Mouse (Mus musculus): ENCODE measurements around the gene Bcl2l14. TPM values are rescaled to one million over a fixed set of nuclear protein-coding genes. Genes with fewer than 3 reads are reported as not detected.
A peak's percentile ranks its signal among the peaks of the same experiment; 100 is the strongest.

Bcl2l14 gene
- polyA plus RNA-seq, 1 experiment from 2014 or later: 0.22 TPM

DNA sequence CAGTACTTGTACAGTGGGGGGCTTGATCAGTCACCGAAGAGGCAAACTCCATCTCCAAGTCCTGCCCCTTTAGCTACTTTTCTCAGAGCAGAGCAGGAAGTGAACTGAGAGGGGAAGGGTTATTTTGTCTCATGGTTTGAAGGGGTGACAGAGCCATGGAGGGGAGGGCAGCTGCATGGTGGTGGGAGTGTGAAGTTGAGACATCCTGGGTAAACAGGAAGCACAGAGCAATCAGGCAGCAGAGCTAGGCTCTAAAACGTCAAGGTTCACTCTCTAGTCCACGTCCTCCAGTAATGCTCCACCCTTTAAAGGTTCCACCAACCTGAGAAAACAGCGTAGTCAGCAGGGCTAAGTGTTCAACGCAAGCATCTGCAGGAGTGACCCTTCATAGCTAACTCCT is 40.8 kb downstream of the Bcl2l14 start:
- Histone ChIP-seq H3K4me1 (peaks cover 26% of the 10 kb centered on the region), H3K9me3 (no peaks in the 10 kb centered on the region), H3K4me3 (no peak overlapping the region), H3K27ac (no peak overlapping the region), H3K27me3 (ENCODE audit: poor library complexity, severe bottlenecking) (no peaks in the 10 kb centered on the region), H3K36me3 (replicated peaks) (no peaks in the 10 kb centered on the region)
- no peak for DNase-seq (ENCODE audit: extremely low spot score, low spot score)
- 85% methylated on average over 5 of the region's 5 CpGs for WGBS

DNA sequence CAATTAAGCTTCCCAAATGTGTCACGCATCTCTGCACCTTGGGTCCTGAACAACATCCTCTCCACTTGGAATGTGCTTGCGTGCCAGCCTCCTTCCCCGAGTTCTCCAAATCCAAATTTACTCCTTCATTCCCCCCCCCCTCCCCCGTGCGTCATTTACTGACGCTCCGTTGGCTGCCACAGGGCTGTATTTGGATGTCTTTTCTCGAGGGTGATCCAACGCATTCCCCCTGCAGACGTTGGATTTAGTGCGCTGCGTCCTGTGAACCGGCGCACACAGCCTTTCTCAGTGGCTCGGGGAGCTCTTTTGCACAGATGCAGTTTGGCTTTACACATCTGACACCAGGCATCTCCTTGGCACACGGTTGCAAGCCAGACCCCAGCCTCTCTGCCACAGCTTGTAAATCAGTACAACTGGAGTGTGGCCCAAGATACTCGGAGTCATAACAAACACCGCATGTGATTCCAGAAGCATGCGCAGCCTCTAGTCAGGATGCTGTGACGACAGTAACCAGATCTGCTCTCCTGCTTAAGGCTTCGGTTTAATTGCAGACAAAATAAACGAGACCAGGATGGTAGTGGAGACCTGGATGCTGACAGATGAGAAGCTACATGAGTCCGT is 43.4 kb downstream of the Bcl2l14 start:
- H3K36me3 ChIP-seq (replicated peaks): no peaks in the 10 kb centered on the region
- peak overlapping the region; percentile 39 for H3K4me3 ChIP-seq
- H3K9me3 ChIP-seq: no peaks in the 10 kb centered on the region
- peak overlapping the region; percentile 65 for H3K27ac ChIP-seq
- WGBS: 23% methylated on average over 23 of the region's 23 CpGs
- DNase-seq (ENCODE audit: extremely low spot score, low spot score): peak; percentile 27
- peaks cover 26% of the 10 kb centered on the region for H3K4me1 ChIP-seq
- H3K27me3 ChIP-seq (ENCODE audit: poor library complexity, severe bottlenecking): no peaks in the 10 kb centered on the region

DNA sequence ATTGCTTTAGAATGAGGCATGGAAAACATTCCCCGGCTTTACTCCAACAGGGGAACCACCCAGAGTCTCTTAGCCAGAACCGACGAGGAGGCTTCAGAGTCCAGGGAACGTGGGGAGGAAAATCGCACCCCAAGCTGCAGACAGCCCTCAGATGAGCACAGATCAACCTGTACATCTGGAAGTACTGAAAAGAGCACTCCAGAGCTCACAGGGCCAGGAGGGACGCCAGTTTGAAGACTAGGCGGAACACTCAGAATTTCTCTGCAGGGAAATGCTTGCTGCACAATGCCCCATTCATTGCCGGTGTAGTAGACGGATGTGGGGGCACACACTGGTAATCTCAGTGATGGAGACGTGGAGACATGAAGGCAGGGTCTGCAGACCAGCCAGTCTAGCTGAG is 43.9 kb downstream of the Bcl2l14 start:
- H3K36me3 ChIP-seq (replicated peaks): peaks cover 5% of the 10 kb centered on the region
- H3K9me3 ChIP-seq: no peaks in the 10 kb centered on the region; the same call in 1 of the 2 replicates
- 34% methylated on average over 10 of the region's 10 CpGs for whole genome bisulfite sequencing
- peak; percentile 20 for DNase-seq (ENCODE audit: extremely low spot score, low spot score)
- H3K4me1 ChIP-seq: peaks cover 26% of the 10 kb centered on the region
- H3K27me3 ChIP-seq (ENCODE audit: poor library complexity, severe bottlenecking): no peaks in the 10 kb centered on the region
- H3K27ac ChIP-seq: peak overlapping the region; percentile 65
- H3K4me3 ChIP-seq: peak overlapping the region; percentile 39

- no peak for DNase-seq (ENCODE audit: extremely low spot score, low spot score)
- Histone ChIP-seq H3K27me3 (ENCODE audit: poor library complexity, severe bottlenecking) (no peaks in the 10 kb centered on the region), H3K4me3 (no peak overlapping the region), H3K4me1 (peaks cover 26% of the 10 kb centered on the region), H3K27ac (no peak overlapping the region), H3K36me3 (replicated peaks) (peaks cover 21% of the 10 kb centered on the region), H3K9me3 (no peaks in the 10 kb centered on the region; the same call in 1 of the 2 replicates)
- WGBS: 96% methylated on average over 3 of the region's 3 CpGs
These were observed 45.6 kb downstream of the Bcl2l14 start for GRCm38 (mm10) chr6:134441716-134442115.

- Histone ChIP-seq H3K27ac (no peak overlapping the region), H3K9me3 (no peaks in the 10 kb centered on the region; the same call in 1 of the 2 replicates), H3K36me3 (replicated peaks) (peaks cover 26% of the 10 kb centered on the region), H3K4me1 (peaks cover 26% of the 10 kb centered on the region), H3K4me3 (no peak overlapping the region), H3K27me3 (ENCODE audit: poor library complexity, severe bottlenecking) (no peaks in the 10 kb centered on the region)
- WGBS: 93% methylated on average over 5 of the region's 5 CpGs
- no peak for DNase-seq (ENCODE audit: extremely low spot score, low spot score)
These were observed 46.1 kb downstream of the Bcl2l14 start for GRCm38 (mm10) chr6:134442219-134442618.

- H3K4me3 ChIP-seq: no peak overlapping the region
- H3K9me3 ChIP-seq: no peaks in the 10 kb centered on the region; the same call in 1 of the 2 replicates
- no peak for DNase-seq (ENCODE audit: extremely low spot score, low spot score)
- peaks cover 24% of the 10 kb centered on the region for H3K4me1 ChIP-seq
- no peak overlapping the region for H3K27ac ChIP-seq
- WGBS: 85% methylated on average over 9 of the region's 9 CpGs
- peaks cover 30% of the 10 kb centered on the region for H3K36me3 ChIP-seq (replicated peaks)
- no peaks in the 10 kb centered on the region for H3K27me3 ChIP-seq (ENCODE audit: poor library complexity, severe bottlenecking)
These were observed 47.2 kb downstream of the Bcl2l14 start for GRCm38 (mm10) chr6:134443198-134443904.

DNA sequence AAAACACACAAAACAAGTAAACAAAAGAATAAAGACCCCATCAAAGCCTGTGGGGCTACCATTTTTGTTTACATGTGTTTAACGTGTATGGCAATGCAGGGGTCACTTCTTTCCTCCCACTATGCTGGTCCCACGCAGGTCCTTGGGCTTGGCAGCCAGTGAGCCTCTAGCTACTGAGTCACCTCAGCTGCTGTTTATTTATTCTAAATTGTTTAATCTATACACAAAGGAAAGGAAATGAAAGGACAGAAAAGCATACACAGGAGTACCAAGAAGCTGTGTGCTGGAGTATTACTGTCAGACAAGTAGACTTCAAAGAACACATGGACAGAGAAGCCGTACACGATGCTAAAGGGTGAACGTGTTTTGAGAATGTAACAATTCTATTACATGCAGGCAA is 47.8 kb downstream of the Bcl2l14 start:
- Histone ChIP-seq H3K36me3 (replicated peaks) (peaks cover 35% of the 10 kb centered on the region), H3K4me1 (peaks cover 23% of the 10 kb centered on the region), H3K27ac (no peak overlapping the region), H3K9me3 (no peaks in the 10 kb centered on the region; the same call in 1 of the 2 replicates), H3K27me3 (ENCODE audit: poor library complexity, severe bottlenecking) (no peaks in the 10 kb centered on the region), H3K4me3 (no peak overlapping the region)
- no peak for DNase-seq (ENCODE audit: extremely low spot score, low spot score)
- WGBS: 89% methylated on average over 5 of the region's 5 CpGs

- WGBS: 94% methylated on average over 12 of the region's 12 CpGs
- Histone ChIP-seq H3K4me3 (no peak overlapping the region), H3K4me1 (peaks cover 8% of the 10 kb centered on the region; the same call in 1 of the 2 replicates), H3K9me3 (no peaks in the 10 kb centered on the region; the same call in 1 of the 2 replicates), H3K27ac (no peak overlapping the region), H3K36me3 (replicated peaks) (peaks cover 79% of the 10 kb centered on the region), H3K27me3 (ENCODE audit: poor library complexity, severe bottlenecking) (no peaks in the 10 kb centered on the region)
- DNase-seq (ENCODE audit: extremely low spot score, low spot score): no peak
These were observed 52.3 kb downstream of the Bcl2l14 start for GRCm38 (mm10) chr6:134448451-134448850.

DNA sequence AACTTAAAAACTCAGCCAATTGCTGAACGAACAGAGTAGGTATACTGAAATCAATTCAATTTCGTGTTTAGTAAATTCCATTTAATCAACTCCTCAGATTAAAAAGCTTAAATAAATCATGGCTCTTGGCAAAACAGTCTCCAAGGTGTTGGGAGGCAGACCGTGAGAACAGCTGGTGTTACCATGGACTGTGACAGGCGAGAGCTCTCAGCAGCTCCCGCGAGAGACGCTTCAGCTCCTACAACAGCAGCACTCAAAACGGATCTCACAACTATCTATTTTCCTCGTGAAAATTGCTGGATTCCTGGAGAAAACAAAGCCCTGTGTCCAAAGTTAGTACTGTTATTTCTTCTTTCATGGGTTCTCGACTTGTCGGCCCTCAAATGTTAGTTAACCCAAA is 53.8 kb downstream of the Bcl2l14 start:
- 86% methylated on average over 11 of the region's 11 CpGs for WGBS
- DNase-seq (ENCODE audit: extremely low spot score, low spot score): no peak

GRCm38 (mm10) chr6:134450661-134451119 is 54.6 kb downstream of the Bcl2l14 start:
- 81% methylated on average over 14 of the region's 14 CpGs for WGBS
- Histone ChIP-seq H3K9me3 (no peaks in the 10 kb centered on the region), H3K27ac (peak overlapping the region; percentile 62), H3K4me1 (peaks cover 8% of the 10 kb centered on the region; the same call in 1 of the 2 replicates), H3K36me3 (replicated peaks) (peaks cover 90% of the 10 kb centered on the region), H3K27me3 (ENCODE audit: poor library complexity, severe bottlenecking) (no peaks in the 10 kb centered on the region), H3K4me3 (no peak overlapping the region)
- DNase-seq (ENCODE audit: extremely low spot score, low spot score): no peak

More for the DNA sequence above, 53.8 kb downstream of the Bcl2l14 start:
- H3K36me3 ChIP-seq (replicated peaks): peaks cover 90% of the 10 kb centered on the region
- no peaks in the 10 kb centered on the region for H3K27me3 ChIP-seq (ENCODE audit: poor library complexity, severe bottlenecking)
- H3K9me3 ChIP-seq: no peaks in the 10 kb centered on the region; the same call in 1 of the 2 replicates
- no peak overlapping the region for H3K4me3 ChIP-seq
- H3K27ac ChIP-seq: no peak overlapping the region
- peaks cover 8% of the 10 kb centered on the region; the same call in 1 of the 2 replicates for H3K4me1 ChIP-seq

GRCm38 (mm10) chr6:134454093-134454492 is 58.0 kb downstream of the Bcl2l14 start:
- Histone ChIP-seq H3K27me3 (ENCODE audit: poor library complexity, severe bottlenecking) (no peaks in the 10 kb centered on the region), H3K4me3 (no peak overlapping the region), H3K4me1 (peaks cover 4% of the 10 kb centered on the region; the same call in 1 of the 2 replicates), H3K36me3 (replicated peaks) (peaks cover 99% of the 10 kb centered on the region), H3K9me3 (no peaks in the 10 kb centered on the region), H3K27ac (no peak overlapping the region)
- WGBS: 100% methylated on average over 1 of the region's 1 CpGs
- no peak for DNase-seq (ENCODE audit: extremely low spot score, low spot score)

GRCm38 (mm10) chr6:134458376-134458775 is 62.3 kb downstream of the Bcl2l14 start:
- Histone ChIP-seq H3K27ac (no peak overlapping the region), H3K27me3 (ENCODE audit: poor library complexity, severe bottlenecking) (no peaks in the 10 kb centered on the region), H3K4me1 (no peaks in the 10 kb centered on the region), H3K9me3 (no peaks in the 10 kb centered on the region), H3K36me3 (replicated peaks) (peaks cover 97% of the 10 kb centered on the region), H3K4me3 (no peak overlapping the region)
- 88% methylated on average over 1 of the region's 1 CpGs for WGBS
- no peak for DNase-seq (ENCODE audit: extremely low spot score, low spot score)

DNA sequence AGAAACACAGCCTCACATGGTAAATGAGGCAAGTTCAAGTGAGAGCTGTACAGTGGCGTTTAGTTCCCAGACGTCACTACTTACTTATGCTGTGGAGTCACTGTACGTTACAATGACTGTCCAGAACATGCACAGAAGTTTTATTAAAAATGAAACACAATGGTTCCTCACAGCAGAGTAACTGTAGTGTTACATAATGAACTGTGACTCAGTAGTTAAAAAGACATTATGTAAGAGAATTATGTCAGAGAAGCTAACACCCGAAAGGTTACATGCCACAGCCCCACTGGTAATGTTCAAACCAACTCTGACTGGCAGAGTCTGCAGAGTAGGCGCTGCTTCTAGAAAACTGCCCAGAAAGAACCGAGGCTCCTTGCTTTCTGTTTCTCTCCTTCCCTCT is 65.1 kb downstream of the Bcl2l14 start:
- peaks cover 97% of the 10 kb centered on the region for H3K36me3 ChIP-seq (replicated peaks)

More for the DNA sequence above, 65.1 kb downstream of the Bcl2l14 start:
- Histone ChIP-seq H3K27ac (no peak overlapping the region), H3K27me3 (ENCODE audit: poor library complexity, severe bottlenecking) (no peaks in the 10 kb centered on the region), H3K9me3 (no peaks in the 10 kb centered on the region), H3K4me1 (no peaks in the 10 kb centered on the region), H3K4me3 (no peak overlapping the region)
- WGBS: 92% methylated on average over 6 of the region's 6 CpGs
- DNase-seq (ENCODE audit: extremely low spot score, low spot score): no peak
